Mouse (Mus musculus) C2C12 (cell line): Measurements from ENCODE around the gene Eno2.

ENCODE experiments used
- CTCF ChIP-seq: IDR thresholded peaks from one replicate; pipeline ENCODE4 v1.5.1; 2011; ENCODE audit not compliant: control insufficient read depth, insufficient read depth, insufficient read length
- MAX ChIP-seq: IDR thresholded peaks from one replicate; pipeline ENCODE4 v1.6.1; 2011; ENCODE audit warnings: mild to moderate bottlenecking, control low read depth
- MYOD1 ChIP-seq: IDR thresholded peaks from one replicate; pipeline ENCODE4 v1.6.1; 2011; ENCODE audit warnings: low read depth; ENCODE audit not compliant: control insufficient read depth, insufficient read length
- MYOG ChIP-seq: IDR thresholded peaks from one replicate; pipeline ENCODE4 v1.6.1; 2011; ENCODE audit not compliant: control insufficient read depth, insufficient read length; ENCODE audit errors: extremely low read depth

- no peak for TF ChIP-seq CTCF
- no peak for TF ChIP-seq MYOG
- TF ChIP-seq MAX = no peak
- TF ChIP-seq MYOD1 = no peak
These were observed 13.5 kb downstream of the Eno2 start, which contains the start of the genes Gm45234 and Atn1 for GRCm38 (mm10) chr6:124755831-124756595.
